Mouse (Mus musculus) cerebellum, postnatal 36 days (tissue): Measurements from ENCODE around the gene Otop2.

Experiments used
- DNase-seq, 2 experiments: peaks; one replicate each; pipeline ENCODE4 v3.0.0; 2021 to 2022; ENCODE audit warnings: mixed read lengths in 2 of 2

Gene Otop2

DNA sequence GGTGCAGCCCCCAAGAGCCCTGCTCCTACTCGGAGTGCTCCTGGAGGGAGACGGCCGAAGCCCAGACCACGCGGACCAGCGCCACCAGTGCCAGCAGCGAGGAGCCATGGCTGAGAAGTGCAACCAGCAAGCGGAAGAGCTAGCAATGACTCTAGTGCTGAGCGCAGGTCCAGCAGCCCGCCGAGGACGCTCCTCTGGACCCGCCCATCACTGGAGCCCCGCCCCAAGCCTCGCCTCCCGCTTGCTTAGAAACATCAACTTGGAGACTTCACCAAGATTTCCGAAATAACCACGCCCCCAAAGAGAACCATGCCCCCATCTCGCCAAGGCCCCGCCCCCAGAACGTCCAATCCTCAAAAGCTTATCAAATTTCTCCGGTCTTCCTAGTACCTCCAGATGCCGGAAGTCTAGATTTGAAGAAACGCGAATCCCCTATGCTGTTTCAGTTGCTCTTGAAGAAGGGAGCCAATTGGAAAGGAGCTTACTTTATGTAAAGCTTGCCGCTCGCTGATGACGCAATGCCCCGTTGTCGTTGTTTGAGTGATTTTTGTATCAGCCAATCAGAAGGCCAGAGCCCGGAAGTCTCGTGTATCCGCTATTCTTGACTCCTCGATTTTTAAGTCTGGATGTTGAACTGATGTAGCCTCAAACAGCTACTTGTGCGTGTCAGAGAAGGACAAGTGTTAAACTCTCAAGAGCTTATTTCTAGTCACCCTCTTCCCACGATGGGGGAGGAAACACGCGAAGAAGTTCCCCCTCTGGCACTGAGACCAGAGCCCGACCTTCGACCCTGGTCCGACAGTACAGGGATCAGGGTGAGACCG, 30.0 kb upstream of the Otop2 start, which contains the start of gene Fdxr:
TSS of gene Fdxr (minus strand) at position 271 of the 824 bp plus-strand sequence.
- peak; percentile 93 to 98 for DNase-seq

DNA sequence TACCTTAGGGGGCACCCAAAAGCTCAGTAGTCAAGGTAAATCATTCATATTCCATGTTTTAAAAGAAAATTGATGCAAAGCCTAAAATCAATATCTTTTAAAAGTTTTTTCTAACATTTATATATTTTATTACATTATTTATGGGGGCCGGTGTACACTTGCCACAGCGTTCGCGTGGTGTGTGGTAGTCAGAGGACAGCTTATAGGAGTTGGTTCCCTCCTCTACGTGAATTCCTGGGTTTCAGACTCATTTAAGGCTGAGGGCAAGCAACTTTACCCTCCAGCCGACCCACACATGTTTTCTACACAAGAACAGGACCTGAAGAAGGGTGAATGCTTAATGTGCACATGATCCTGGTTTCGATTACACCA, 29.4 kb upstream of the Otop2 start:
- no peak for DNase-seq

GRCm38 (mm10) chr11:115278176-115278575, 28.8 kb upstream of the Otop2 start:
- no peak for DNase-seq

- no peak for DNase-seq
Measured at GRCm38 (mm10) chr11:115279726-115280125, 27.2 kb upstream of the Otop2 start.

- DNase-seq, result peak in 1 of 2 experiments; percentile 18
Measured at GRCm38 (mm10) chr11:115282295-115282694, 24.7 kb upstream of the Otop2 start.

DNA sequence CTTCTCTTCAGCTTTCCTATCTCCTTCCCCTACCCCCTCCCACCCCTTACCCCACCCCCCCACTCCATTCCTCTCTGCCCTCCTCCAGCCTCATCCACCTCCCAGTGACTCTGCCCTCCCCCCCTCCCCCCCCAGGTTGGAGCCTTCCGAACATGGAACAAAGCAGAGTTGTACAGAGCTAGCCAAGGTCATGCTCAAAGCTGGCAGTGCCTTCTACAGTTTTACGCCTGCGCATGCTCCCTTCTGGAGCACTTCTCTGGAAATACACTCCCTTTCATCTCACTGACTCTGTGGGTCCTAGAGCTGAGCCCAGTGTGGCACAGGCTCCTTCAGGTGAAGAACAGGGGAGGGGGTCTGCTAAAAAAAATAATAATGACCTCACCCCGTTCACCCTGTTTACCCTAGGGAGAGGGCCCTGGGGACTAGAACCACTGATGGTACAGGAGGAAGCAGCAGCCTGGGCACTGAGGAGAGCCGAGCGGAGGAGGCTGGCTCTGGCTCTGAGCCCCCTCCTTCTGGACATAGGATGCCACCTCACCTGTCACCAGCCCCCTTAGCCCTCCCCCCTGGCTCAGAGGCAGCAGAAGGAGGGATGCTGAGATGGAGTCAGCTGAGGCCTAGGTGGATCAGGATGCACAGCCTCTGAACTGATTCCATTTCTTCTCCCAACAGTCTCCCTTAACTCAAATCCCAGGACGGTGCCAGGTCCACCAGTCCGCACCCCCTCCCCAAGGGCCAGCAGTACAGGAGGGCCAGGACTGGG, 24.1 kb upstream of the Otop2 start:
- DNase-seq, result peak in 1 of 2 experiments; percentile 15

DNA sequence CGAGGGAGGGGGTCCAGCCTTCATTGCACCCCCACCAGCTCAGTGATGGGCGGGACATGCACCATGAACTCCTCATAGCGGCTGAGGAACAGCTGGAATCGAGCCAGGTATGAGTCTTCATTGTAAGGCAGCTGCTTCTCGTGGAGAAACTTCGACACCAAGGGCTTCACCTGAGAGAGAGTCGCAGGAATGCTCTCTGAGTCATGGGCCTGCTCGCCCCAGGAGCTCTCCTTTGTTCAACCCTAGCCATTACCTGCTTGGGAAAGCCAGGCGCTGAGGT, 23.5 kb upstream of the Otop2 start:
- peak in 1 of 2 experiments; percentile 5 for DNase-seq

GRCm38 (mm10) chr11:115283891-115284620, 22.9 kb upstream of the Otop2 start:
- no peak for DNase-seq

DNA sequence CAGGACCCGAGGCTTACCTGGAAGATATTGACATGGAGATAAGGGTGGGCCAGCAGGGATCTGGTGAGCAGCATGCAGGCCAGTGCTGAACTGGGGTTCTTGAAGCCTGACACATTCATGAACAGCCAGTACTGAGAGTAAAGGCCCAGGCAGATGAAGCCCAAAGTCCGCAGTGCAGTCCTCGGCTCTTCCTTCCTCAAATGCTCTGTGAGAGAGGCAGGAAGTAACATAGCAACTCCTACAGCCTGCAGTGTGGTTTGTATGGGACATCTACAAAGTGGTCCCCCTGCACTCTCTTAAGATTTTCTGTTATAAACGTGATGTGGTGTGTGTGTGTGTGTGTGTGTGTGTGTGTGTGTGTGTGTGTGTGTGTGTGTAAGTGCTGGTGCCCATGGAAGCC, 21.7 kb upstream of the Otop2 start:
- DNase-seq, result no peak

DNA sequence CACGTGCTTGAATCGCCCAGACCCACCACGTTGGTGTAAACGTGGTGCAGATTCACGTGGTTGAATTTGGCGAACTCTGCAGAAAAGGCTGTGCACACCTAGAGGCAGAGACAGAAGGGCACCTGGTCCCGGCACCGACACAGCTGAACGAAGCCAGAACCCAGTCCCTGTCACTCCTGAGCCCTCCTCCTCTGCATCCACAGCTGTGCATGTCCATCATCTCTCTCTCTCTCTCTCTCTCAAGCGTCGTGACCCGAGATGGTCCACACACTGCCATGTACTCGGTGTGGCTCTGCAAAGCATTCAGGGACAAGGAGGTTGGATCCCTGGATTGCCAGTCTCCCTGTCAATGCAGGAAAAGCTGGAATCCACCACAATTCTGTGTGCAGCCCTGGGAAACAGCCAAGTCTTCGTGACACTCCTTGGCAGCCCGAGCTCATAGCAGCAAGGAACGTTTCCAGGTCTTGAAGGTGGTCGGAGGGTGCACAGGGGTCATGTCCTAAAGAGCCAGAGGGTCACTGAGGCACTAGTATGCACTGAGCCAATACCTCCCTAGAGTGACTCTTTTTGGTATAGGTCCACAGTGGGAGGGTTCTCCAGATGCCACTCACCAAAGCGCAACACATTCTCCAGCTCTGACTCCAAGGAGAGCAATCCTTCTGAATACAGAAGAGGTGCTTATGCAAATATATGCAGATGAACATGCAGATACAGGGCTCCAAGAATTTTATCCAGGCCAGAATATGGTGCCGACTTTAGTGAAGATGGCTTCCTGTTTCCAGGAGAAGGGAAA, 20.6 kb upstream of the Otop2 start:
- peak in 1 of 2 experiments; percentile 7 for DNase-seq

DNA sequence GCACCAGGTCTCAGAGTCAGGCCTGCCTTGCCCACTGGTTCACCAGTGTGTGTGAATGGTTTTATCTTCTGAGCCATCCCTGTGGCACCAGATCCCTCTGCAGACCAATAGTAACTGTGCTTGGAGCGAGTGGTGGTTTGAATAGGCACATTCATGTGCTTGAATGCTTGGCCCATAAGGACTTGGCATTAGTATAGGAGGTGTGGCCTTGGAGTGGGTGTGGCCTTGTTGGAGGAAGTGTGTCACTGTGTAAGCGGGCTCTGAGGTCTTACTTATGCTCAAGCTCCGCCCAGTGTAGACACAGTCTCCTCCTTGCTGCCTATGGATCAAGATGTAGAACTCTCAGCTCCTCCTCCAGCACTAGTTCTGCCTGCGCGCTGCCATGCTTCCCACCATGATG, 19.6 kb upstream of the Otop2 start:
- DNase-seq, result peak in 1 of 2 experiments; percentile 6

DNA sequence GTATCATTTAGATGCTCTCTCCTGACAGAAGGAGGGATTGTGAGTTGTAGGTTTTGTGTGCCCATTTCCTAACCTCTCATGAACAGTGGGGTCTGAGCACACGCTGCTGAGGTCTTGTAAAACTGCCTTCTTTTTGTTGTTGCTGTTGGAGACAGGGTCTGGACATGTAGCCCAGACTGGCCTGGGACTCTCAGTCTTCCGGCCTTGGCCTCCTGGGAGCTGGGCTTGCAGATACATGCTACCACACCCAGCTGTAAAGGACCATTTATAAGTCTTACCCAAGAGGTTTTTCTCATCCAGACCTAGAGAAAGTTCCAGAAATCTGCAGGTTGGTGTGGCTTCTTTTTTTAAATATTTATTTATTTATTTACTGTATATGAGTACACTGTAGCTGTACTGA, 18.7 kb upstream of the Otop2 start:
- no peak for DNase-seq

DNA sequence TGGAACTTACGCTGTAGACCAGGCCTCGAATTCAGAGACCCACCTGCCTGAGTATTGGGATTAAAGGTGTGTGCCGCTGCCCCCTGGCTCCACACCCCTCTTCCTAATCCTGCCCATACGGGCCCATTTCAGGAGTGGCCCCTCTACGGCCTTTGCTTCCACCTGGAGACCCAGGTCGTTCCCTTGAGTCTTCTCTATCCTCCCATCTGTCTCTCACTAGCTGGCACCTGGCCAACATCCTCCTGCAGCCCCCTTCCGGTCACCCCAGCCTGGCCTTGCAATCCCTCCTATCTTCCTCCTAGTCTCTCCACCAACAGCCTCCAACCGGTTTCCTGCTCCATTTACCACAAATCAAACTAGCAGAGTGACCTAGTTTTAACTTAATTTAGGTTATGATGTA, 17.1 kb upstream of the Otop2 start:
- DNase-seq, result peak in 1 of 2 experiments; percentile 15

- DNase-seq, result no peak
Measured at GRCm38 (mm10) chr11:115290314-115290713, 16.6 kb upstream of the Otop2 start.

- DNase-seq, result peak in 1 of 2 experiments; percentile 8
Measured at GRCm38 (mm10) chr11:115290919-115291318, 16.0 kb upstream of the Otop2 start.

- no peak for DNase-seq
Measured at GRCm38 (mm10) chr11:115291503-115291902, 15.5 kb upstream of the Otop2 start.

DNA sequence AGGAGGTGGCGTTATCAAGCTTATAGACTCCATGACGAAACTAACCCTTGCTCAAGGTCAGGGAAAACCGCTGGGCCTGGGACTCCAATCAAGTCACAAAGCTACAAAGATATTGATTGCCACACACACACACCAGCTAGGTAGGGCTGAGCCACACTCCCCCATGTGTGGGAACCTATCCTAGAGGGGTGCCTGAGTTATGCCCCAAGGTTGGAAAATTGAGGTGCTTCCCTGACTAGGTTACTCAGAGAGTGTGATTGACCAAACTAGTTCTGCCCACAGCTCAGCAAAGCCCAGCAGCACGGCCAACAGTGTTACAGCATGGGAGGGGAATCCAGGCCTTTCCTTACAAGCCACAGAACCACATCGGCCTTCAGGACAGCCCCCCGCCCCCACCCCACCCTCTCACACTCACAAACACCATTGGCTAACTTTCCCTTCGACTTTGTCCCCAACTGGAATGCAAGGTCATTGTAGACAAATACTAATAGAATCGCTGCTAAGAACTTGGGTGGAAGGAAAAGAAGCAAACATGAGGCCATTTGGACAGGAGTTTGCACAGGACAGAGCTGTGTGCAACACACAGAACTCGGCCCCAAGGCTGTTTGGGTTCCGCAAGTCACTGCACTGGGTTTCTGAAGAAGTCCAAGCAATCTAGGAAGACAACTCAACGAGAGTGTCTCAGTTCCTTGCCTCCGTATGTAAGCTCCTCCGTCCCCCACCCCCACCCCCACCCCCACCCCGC, 14.2 kb upstream of the Otop2 start:
- no peak for DNase-seq

- DNase-seq, result no peak
Measured at GRCm38 (mm10) chr11:115295939-115296338, 11.0 kb upstream of the Otop2 start.

- DNase-seq, result peak; percentile 68 to 72
Measured at GRCm38 (mm10) chr11:115296471-115297210, 10.3 kb upstream of the Otop2 start.

GRCm38 (mm10) chr11:115297214-115297826, 9.6 kb upstream of the Otop2 start, which contains the start of gene Fads6:
Fads6 (minus strand) TSS chr11:115297663.
- peak; percentile 83 to 88 for DNase-seq

DNA sequence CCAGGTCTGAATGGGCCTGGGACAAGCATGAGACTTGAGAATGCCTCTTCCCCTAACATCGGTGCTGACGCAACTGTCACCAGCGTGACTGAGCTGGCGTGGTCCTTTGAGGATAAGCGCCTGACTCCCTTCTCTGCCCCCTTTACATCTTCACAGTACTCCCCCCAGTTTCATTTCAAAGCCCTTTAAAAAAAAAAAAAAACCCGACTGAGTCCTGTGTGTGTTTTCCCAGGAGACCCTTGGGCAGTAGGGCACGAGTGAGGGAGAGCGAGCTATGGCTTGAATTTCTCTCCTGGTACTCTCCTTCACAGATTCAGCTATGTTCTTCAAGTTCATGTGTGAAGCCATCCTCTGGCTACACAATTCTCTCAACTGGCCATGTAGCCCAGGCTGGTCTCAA, 8.8 kb upstream of the Otop2 start:
- DNase-seq, result no peak
